Mouse (Mus musculus) liver, adult 2 months (tissue): ENCODE results near the gene Gm26938. TPM values are rescaled to one million over a fixed set of nuclear protein-coding genes. Genes with fewer than 3 reads are reported as not detected.
A peak's percentile ranks its signal among the peaks of the same experiment; 100 is the strongest.

Source experiments
- DNase-seq: peaks from one replicate; pipeline ENCODE4 v3.0.0-alpha.2; 2011; ENCODE audit warnings: low read depth, low spot score; ENCODE audit errors: extremely low read depth
- H3K27ac ChIP-seq: fragments of 200-500 bp; replicated peaks from 2 replicates; pipeline ENCODE4 v1.5.1; 2012; ENCODE audit warnings: low read depth, mild to moderate bottlenecking, control low read depth, inconsistent platforms, low read length; ENCODE audit not compliant: insufficient read depth
- H3K27me3 ChIP-seq: fragments of 200-500 bp; 2 replicates; pipeline ENCODE4 v1.6.1; 2012; ENCODE audit warnings: mild to moderate bottlenecking, moderate library complexity, low read length, inconsistent platforms; ENCODE audit not compliant: control insufficient read depth, insufficient read depth
- H3K36me3 ChIP-seq: fragments of 200-500 bp; 2 replicates; pipeline ENCODE4 v1.6.1; 2012; ENCODE audit warnings: low read length, inconsistent platforms; ENCODE audit not compliant: control insufficient read depth, insufficient read depth
- H3K4me1 ChIP-seq: fragments of 200-500 bp; 2 replicates; pipeline ENCODE4 v1.6.1; 2011; ENCODE audit warnings: low read length; ENCODE audit not compliant: control insufficient read depth, insufficient read depth
- H3K4me3 ChIP-seq: fragments of 200-500 bp; 2 replicates; pipeline ENCODE4 v1.5.1; 2011; ENCODE audit warnings: low read depth, mild to moderate bottlenecking, control low read depth, low read length, moderate library complexity; ENCODE audit not compliant: insufficient read depth
- H3K79me2 ChIP-seq: fragments of 200-500 bp; 2 replicates; pipeline ENCODE4 v1.6.1; 2012; ENCODE audit warnings: inconsistent platforms, mild to moderate bottlenecking, low read length, moderate library complexity; ENCODE audit not compliant: control insufficient read depth, insufficient read depth
- H3K9ac ChIP-seq: fragments of 200-500 bp; 2 replicates; pipeline ENCODE4 v1.6.1; 2012; ENCODE audit warnings: low read depth, mild to moderate bottlenecking, control low read depth, inconsistent platforms, low read length
- CTCF ChIP-seq: fragments of 200-500 bp; IDR thresholded peaks from 2 replicates; pipeline ENCODE4 v1.5.1; 2011; ENCODE audit warnings: low read depth, low read length, control low read depth
- POLR2A ChIP-seq: fragments of 200-500 bp; IDR thresholded peaks from 2 replicates; pipeline ENCODE4 v1.6.1; 2011; ENCODE audit warnings: low read length, control low read depth; ENCODE audit not compliant: insufficient read depth; ENCODE audit errors: extremely low read depth
- WGBS: fragments of 180-500 bp; shearing (Covaris S2); methylation state at CpG from one replicate; pipeline ENCODE4 v1.1.7; 2018; 5-methylcytosine and 5-hydroxymethylcytosine counted together
- polyA plus RNA-seq: library from polyadenylated mRNA; depleted of rRNA; stranded (reverse); fragments of >200 nt; gene quantifications from 2 replicates; pipeline ENCODE4 v1.2.3, GENCODE M21; 2012
- total RNA-seq: library from RNA; depleted of rRNA; stranded (reverse); fragments of >200 nt; gene quantifications from 2 replicates; pipeline ENCODE4 v1.2.3, GENCODE M21; 2014

Gene Gm26938
- total and polyA plus RNA-seq, 2 experiments = not detected

DNA sequence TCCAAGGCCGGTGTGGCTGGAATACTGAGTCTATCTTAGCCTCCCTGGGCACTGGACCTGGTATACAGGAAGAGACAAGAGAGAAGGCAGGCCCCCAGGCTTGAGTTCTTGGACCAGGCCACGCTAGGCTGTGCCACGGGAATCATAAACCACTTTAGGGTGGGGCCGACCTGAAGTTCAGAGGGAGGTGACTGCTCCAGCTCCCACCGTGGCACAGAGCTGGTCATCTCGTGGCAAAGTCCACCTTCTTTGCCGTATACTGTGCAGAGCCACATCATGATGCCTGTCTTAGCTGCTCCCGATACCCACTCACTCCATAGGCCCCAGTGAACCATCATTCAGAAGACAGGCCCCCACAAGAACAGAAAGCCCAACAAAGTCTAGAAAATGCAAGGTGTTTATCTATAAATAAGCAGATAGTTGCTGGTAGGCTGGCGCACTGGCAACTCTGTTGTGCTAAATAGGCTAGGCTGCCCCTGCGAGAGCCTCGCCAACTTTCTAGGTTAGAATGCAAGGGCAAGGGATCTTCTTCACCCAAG is 21.6 kb downstream of the Gm26938 start:
- H3K4me1 ChIP-seq = no peaks in the 10 kb centered on the region

DNA sequence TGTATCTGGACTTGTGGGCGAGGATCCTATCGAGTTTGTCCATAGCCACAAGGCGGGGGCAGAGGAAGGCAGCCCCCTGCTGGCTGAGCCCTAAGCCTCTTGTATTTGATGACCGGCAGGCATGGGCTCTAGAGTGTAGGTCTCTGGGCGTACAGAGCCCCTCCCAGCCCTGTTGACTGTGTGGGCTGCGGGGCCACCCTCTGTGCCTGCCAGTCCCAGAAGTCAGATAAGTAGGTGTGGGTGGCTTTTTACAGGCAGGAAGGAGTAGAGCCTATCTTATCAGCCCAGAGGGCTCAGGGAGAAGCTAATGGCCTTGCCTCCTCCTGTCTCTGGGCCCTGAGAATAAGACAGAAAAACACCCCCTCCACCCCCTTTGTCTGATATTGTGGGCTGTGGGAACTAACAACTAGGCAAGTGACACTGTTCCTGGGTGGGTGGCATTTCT is 22.1 kb downstream of the Gm26938 start:
- 59% methylated on average over 6 of the region's 6 CpGs for WGBS
- H3K9ac ChIP-seq = no peak overlapping the region
- 0 out of 2 replicates have a peak, but pooled peaks cover 1% of the 10 kb centered on the region for H3K36me3 ChIP-seq
- no peak overlapping the region for H3K27ac ChIP-seq
- no peaks in the 10 kb centered on the region for H3K27me3 ChIP-seq
- H3K79me2 ChIP-seq = no peaks in the 10 kb centered on the region
- no peaks in the 10 kb centered on the region for H3K4me1 ChIP-seq
- H3K4me3 ChIP-seq = no peak overlapping the region
- no peak for DNase-seq
- TF ChIP-seq POLR2A (no peak), CTCF (0 out of 2 replicates have a peak, but pooled peaks have one; percentile 12)

More for the DNA sequence above, 21.6 kb downstream of the Gm26938 start:
- Histone ChIP-seq H3K27ac (no peak overlapping the region), H3K36me3 (0 out of 2 replicates have a peak, but pooled peaks cover 1% of the 10 kb centered on the region), H3K27me3 (no peaks in the 10 kb centered on the region), H3K9ac (no peak overlapping the region), H3K4me3 (no peak overlapping the region), H3K79me2 (no peaks in the 10 kb centered on the region)
- no peak for DNase-seq
- TF ChIP-seq CTCF (no peak), POLR2A (no peak)
- 86% methylated on average over 11 of the region's 11 CpGs for whole genome bisulfite sequencing

DNA sequence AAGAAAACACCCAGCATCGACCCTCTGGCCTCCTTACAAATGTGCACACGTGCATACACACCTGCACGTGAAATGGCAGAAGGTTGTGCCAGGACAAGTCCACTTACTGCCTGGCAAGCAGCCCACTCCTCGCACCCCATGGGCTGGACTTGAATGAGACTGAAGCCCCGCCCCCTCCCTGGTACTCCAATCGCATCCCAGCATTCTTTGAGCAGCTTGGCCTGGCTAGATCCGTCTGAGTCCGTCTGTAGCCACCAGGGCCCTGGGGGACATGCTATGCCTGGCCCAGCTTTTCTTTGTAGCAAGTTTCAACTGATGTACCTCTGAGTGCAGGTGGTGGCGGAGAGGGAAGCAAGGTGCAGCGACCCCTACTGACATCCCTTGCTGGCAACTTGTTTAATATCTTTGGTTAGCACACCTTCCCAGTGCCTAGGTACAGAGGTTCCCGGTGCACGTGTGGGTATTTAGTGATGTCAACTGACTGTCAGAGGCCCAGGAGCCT is 22.6 kb downstream of the Gm26938 start:
- DNase-seq = peak; percentile 80

DNA sequence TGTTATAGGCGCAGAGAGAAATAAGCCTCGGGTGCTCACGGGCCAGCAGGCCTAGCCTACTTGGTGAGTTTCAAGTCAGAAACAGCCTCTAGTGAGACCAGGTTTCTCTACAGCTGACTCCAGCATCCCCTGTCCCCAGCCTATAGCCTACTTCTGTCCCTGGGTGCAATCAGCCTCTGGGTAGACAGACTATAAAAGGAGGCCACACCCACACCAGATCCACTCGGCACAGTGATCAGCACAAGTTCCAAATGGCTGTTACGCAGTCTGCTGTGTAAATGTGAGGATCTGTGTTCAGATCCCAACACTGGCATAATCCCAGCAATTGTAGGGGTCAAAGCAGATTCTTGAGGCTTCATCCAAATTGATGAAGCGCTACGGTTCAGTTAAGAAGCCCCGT is 23.0 kb downstream of the Gm26938 start:
- no peak overlapping the region for H3K9ac ChIP-seq
- H3K27ac ChIP-seq = no peak overlapping the region
- no peaks in the 10 kb centered on the region for H3K4me1 ChIP-seq
- H3K4me3 ChIP-seq = no peak overlapping the region
- H3K27me3 ChIP-seq = no peaks in the 10 kb centered on the region
- 76% methylated on average over 8 of the region's 8 CpGs for WGBS
- 0 out of 2 replicates have a peak, but pooled peaks cover 4% of the 10 kb centered on the region for H3K79me2 ChIP-seq
- TF ChIP-seq POLR2A (no peak), CTCF (no peak)
- no peak for DNase-seq
- 0 out of 2 replicates have a peak, but pooled peaks cover 1% of the 10 kb centered on the region for H3K36me3 ChIP-seq

More for the DNA sequence above, 22.6 kb downstream of the Gm26938 start:
- no peaks in the 10 kb centered on the region for H3K4me1 ChIP-seq
- H3K36me3 ChIP-seq = 0 out of 2 replicates have a peak, but pooled peaks cover 1% of the 10 kb centered on the region
- no peaks in the 10 kb centered on the region for H3K27me3 ChIP-seq
- no peaks in the 10 kb centered on the region for H3K79me2 ChIP-seq
- TF ChIP-seq POLR2A (no peak), CTCF (peak; percentile 32; the same call in 1 of the 2 replicates)
- 21% methylated on average over 12 of the region's 12 CpGs for WGBS
- no peak overlapping the region for H3K4me3 ChIP-seq
- H3K9ac ChIP-seq = no peak overlapping the region
- no peak overlapping the region for H3K27ac ChIP-seq

DNA sequence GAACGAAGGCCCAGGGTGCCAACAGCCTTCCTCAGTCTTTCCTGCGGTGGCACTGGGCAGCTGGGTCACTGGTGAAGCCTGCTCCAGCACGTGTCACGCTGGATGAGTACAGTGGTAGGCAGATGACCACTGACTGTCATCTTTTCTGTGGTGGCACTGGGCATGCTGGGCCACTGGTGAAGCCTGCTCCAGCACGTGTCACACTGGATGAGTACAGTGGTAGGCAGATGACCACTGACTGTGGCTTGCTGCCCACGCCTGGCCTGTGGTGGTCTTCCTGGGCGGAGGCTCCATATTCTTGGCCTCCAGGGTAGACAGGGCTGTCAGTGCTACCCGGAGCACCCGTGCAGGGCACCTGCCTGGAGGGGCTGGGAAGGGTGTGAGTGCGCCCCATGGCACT is 24.3 kb downstream of the Gm26938 start:
- TF ChIP-seq CTCF (no peak), POLR2A (no peak)
- no peak for DNase-seq
- 0 out of 2 replicates have a peak, but pooled peaks cover 1% of the 10 kb centered on the region for H3K36me3 ChIP-seq
- H3K9ac ChIP-seq = no peak overlapping the region
- no peaks in the 10 kb centered on the region for H3K4me1 ChIP-seq
- no peak overlapping the region for H3K4me3 ChIP-seq
- no peaks in the 10 kb centered on the region for H3K27me3 ChIP-seq
- H3K79me2 ChIP-seq = peaks cover 15% of the 10 kb centered on the region; the same call in 1 of the 2 replicates
- H3K27ac ChIP-seq = no peak overlapping the region
- WGBS = 88% methylated on average over 10 of the region's 10 CpGs

DNA sequence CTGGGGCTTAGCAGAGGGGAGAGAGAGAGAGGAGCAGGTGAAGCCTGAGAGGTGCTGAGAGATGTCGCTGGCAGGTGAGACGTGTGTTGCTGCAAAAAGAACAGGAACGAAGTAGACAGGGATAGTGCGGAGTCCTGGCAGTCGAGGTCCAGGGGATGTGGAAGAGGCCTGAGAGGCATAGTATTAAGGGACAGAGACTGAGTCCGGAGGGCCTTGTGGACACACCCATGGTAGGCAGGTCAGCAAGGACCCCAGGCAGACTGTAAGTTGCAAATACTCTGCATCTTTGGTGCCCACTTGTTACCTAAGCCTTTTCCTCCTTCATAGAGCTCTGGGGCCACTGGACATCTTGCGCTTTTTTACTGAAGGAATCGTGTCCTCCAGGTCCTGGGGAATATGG is 25.0 kb downstream of the Gm26938 start:
- Histone ChIP-seq H3K27ac (no peak overlapping the region), H3K9ac (no peak overlapping the region), H3K27me3 (no peaks in the 10 kb centered on the region), H3K4me3 (no peak overlapping the region), H3K79me2 (peaks cover 16% of the 10 kb centered on the region; the same call in 1 of the 2 replicates), H3K4me1 (peaks cover under 1% of the 10 kb centered on the region; the same call in 1 of the 2 replicates), H3K36me3 (0 out of 2 replicates have a peak, but pooled peaks cover 1% of the 10 kb centered on the region)
- no peak for TF ChIP-seq CTCF
- no peak for TF ChIP-seq POLR2A
- 93% methylated on average over 8 of the region's 8 CpGs for WGBS
- no peak for DNase-seq
